Mouse (Mus musculus) C2C12 (cell line): ENCODE measurements around the gene Ap5b1.

ENCODE experiments used
- CEBPB ChIP-seq: IDR thresholded peaks from one replicate; pipeline ENCODE4 v1.6.1; 2011; ENCODE audit warnings: low read depth, mild to moderate bottlenecking, control low read depth, moderate library complexity
- CTCF ChIP-seq: IDR thresholded peaks from one replicate; pipeline ENCODE4 v1.5.1; 2011; ENCODE audit not compliant: control insufficient read depth, insufficient read depth, insufficient read length
- FOSL1 ChIP-seq: IDR thresholded peaks from one replicate; pipeline ENCODE4 v1.8.0; 2011; ENCODE audit warnings: mild to moderate bottlenecking, low read length; ENCODE audit not compliant: poor library complexity, insufficient read depth, severe bottlenecking
- MAX ChIP-seq: IDR thresholded peaks from one replicate; pipeline ENCODE4 v1.6.1; 2011; ENCODE audit warnings: mild to moderate bottlenecking, control low read depth
- MYOD1 ChIP-seq: IDR thresholded peaks from one replicate; pipeline ENCODE4 v1.6.1; 2011; ENCODE audit warnings: low read depth; ENCODE audit not compliant: control insufficient read depth, insufficient read length

DNA sequence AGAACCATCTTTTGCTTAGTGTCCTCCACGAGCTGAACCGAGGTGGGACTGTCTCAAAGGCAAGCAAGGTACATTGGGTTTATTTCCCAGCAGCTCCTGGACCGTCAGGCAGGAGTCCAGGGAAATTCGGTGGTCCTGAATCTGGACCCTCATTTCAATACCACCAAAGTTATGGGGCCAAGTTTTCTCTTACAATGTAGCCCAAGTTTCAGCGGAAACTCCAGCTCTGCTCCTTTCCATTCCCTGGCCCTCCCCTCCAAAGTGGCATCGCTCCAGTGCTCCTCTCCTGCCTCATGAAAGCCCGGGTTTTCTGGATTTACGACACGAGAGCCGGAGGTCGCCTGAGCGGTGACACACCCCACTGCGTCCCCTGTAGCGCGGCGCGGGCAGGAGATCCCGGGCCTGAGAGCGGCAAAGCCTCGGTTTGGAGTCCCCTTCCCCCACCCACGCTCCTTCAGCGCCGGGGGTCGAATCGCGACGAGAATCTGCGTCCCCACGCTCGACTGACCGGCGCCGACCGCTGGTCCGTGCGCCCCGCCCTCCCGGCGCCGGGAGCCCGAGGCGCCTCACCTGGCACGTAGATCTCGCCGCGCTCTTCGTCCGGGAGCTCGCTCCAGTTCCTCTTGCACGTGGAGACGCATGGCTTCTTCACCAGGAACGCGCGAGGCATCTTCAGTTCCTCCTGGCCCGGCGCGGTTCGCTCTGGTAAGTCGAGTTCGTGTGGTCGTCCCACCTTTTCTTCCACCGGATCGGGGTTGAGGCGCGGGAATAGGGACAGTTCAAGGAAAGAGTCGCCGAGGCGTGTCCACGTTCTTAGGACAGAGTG is 8.0 kb upstream of the Ap5b1 start:
- TF ChIP-seq CTCF (no peak), MYOD1 (no peak), CEBPB (no peak), MAX (no peak), FOSL1 (no peak)
